ENCODE assay signal across 18 mouse cellular contexts in the genomic region with DNA sequence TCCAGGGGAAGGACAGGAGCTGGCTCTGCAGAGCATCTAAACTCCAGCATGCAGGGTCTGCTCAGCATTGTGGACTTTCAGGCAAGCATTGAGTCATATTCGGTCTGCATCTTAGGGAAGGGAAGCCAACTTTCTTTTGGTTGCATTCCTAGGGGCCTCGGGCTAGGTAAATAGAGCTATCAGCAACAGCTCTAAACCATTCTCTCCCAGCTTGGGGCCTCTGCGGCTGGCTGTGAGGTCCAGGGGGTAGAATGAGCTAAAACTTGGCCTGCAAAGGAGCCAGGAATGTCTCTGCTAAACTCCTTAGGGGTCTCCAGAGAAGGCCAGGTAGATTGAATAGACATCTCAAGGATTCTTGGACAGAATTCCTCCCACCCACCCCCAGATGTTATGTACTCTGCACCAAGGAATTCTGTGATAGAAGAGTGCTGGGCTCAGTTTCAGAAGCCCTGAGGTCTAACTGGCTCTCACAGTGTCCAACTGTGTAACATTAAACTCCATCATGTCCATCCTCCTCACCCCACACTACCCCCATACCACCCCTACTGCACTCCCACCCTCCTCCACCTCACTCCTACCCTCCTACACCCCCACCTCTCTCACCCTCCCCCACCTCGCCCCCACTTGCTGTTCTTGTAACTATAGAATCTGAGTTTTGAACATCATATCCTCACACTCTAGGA. TPM values are rescaled to one million over a fixed set of nuclear protein-coding genes. Genes with fewer than 3 reads are reported as not detected.
DNase-seq lines count a peak whose midpoint lies in the region; ATAC-seq and TF ChIP-seq lines count a peak whose summit lies in the region.
"Had no signal": no experiment of that assay in that cellular context is flagged by ENCODE, and none has a peak within 500 bp of the region (broad histone marks: within the 10 kb centered on the region; RNA-seq: fewer than 3 reads in every experiment).

No protein-coding gene starts in this region.

- no peaks in the 10 kb centered on the region for H3K9me3 ChIP-seq in forebrain, embryonic 10.5 days
- H3K9me3 ChIP-seq in forebrain, embryonic 13.5 days (replicated peaks), result no peaks in the 10 kb centered on the region
- H3K9me3 ChIP-seq in kidney, postnatal 0 days (replicated peaks; ENCODE audit: low read length), result no peaks in the 10 kb centered on the region
- no peaks in the 10 kb centered on the region for H3K9me3 ChIP-seq in stomach, embryonic 14.5 days (ENCODE audit: control insufficient read depth, low read depth, low read length)
- H3K9me3 ChIP-seq: heart, embryonic 15.5 days; hindbrain, embryonic 10.5 days; neural tube, embryonic 12.5 days had no signal

- peaks cover 15% of the 10 kb centered on the region; the same call in 1 of the 2 replicates for H3K36me3 ChIP-seq in forebrain, embryonic 10.5 days (replicated peaks)
- peaks cover 18% of the 10 kb centered on the region for H3K36me3 ChIP-seq in forebrain, embryonic 13.5 days (ENCODE audit: poor library complexity, severe bottlenecking)
- H3K36me3 ChIP-seq in kidney, postnatal 0 days (ENCODE audit: insufficient read depth, low read length), result no peaks in the 10 kb centered on the region
- no peaks in the 10 kb centered on the region for H3K36me3 ChIP-seq in kidney, adult 2 months (ENCODE audit: control insufficient read depth, insufficient read depth, low read length)
- no peaks in the 10 kb centered on the region for H3K36me3 ChIP-seq in stomach, embryonic 14.5 days (ENCODE audit: control insufficient read depth, insufficient read depth, low read length)
- H3K36me3 ChIP-seq: heart, embryonic 15.5 days; hindbrain, embryonic 10.5 days had no signal

- 52% methylated on average over 4 of the region's 4 CpGs for whole genome bisulfite sequencing in forebrain, embryonic 10.5 days
- 48% methylated on average over 4 of the region's 4 CpGs for WGBS in forebrain, embryonic 13.5 days
- 26% methylated on average over 4 of the region's 4 CpGs for WGBS in kidney, postnatal 0 days
- WGBS in kidney, adult 2 months, result 41% methylated on average over 4 of the region's 4 CpGs
- 33% methylated on average over 4 of the region's 4 CpGs for WGBS in stomach, embryonic 14.5 days

- ATAC-seq in forebrain, embryonic 13.5 days, result no peak
- ATAC-seq in kidney, postnatal 0 days (replicated peaks; ENCODE audit: low FRiP score, low read depth), result no peak
- peak; percentile 82 for ATAC-seq in stomach, embryonic 14.5 days (ENCODE audit: insufficient number of reproducible peaks, insufficient read depth, low FRiP score, low read depth)
- ATAC-seq: forebrain, embryonic 14.5 days; lung, postnatal 0 days had no signal

- TF ChIP-seq POLR2A in kidney, adult 2 months (IDR thresholded peaks at IDR 0.05; ENCODE audit: low read depth, low read length), result no peak

- H3K4me3 ChIP-seq in forebrain, embryonic 10.5 days, result no peak overlapping the region
- H3K4me3 ChIP-seq in forebrain, embryonic 13.5 days, result no peak overlapping the region
- H3K4me3 ChIP-seq in kidney, postnatal 0 days (replicated peaks; ENCODE audit: low read depth, low read length), result no peak overlapping the region
- H3K4me3 ChIP-seq in kidney, adult 2 months (ENCODE audit: insufficient read depth, low read depth, low read length), result no peak overlapping the region
- no peak overlapping the region for H3K4me3 ChIP-seq in stomach, embryonic 14.5 days (ENCODE audit: low read depth, low read length)
- H3K4me3 ChIP-seq: heart, embryonic 15.5 days; hindbrain, embryonic 10.5 days; neural tube, embryonic 12.5 days had no signal

- no peaks in the 10 kb centered on the region for H3K27me3 ChIP-seq in forebrain, embryonic 10.5 days (ENCODE audit: poor library complexity, severe bottlenecking)
- H3K27me3 ChIP-seq in forebrain, embryonic 13.5 days, result no peaks in the 10 kb centered on the region
- H3K27me3 ChIP-seq in kidney, postnatal 0 days (ENCODE audit: insufficient read depth, low read length), result no peaks in the 10 kb centered on the region
- H3K27me3 ChIP-seq in kidney, adult 2 months (replicated peaks; ENCODE audit: control insufficient read depth, insufficient read depth, low read length), result no peaks in the 10 kb centered on the region
- no peaks in the 10 kb centered on the region for H3K27me3 ChIP-seq in stomach, embryonic 14.5 days (ENCODE audit: control insufficient read depth, insufficient read depth, low read length)
- H3K27me3 ChIP-seq: neural tube, embryonic 12.5 days had no signal

- DNase-seq in forebrain, embryonic 10.5 days (ENCODE audit: extremely low spot score, low spot score), result peak; percentile 9
- peak; percentile 22 for DNase-seq in kidney, postnatal 0 days (ENCODE audit: low spot score)
- no peak for DNase-seq in kidney, adult 2 months
- peak; percentile 83 for DNase-seq in NIH3T3 (ENCODE audit: low read depth)
- no peak for DNase-seq in cerebellum, postnatal 36 days
- DNase-seq in spleen, postnatal 14 days (ENCODE audit: low spot score in 2 of 2), result no peak
- DNase-seq: adrenal gland, postnatal 25 days; cerebellum, adult 18-20 months; kidney, postnatal 4 days; liver; thymus, postnatal 14 days had no signal

- H3K4me1 ChIP-seq in forebrain, embryonic 10.5 days, result peaks cover 7% of the 10 kb centered on the region; the same call in 1 of the 2 replicates
- no peaks in the 10 kb centered on the region for H3K4me1 ChIP-seq in forebrain, embryonic 13.5 days
- no peaks in the 10 kb centered on the region for H3K4me1 ChIP-seq in kidney, postnatal 0 days (replicated peaks; ENCODE audit: insufficient read depth, low read length)
- H3K4me1 ChIP-seq in kidney, adult 2 months (ENCODE audit: control insufficient read depth, insufficient read depth, low read length), result no peaks in the 10 kb centered on the region
- H3K4me1 ChIP-seq in stomach, embryonic 14.5 days (ENCODE audit: control insufficient read depth, insufficient read depth, low read length), result 0 out of 2 replicates have a peak, but pooled peaks cover 7% of the 10 kb centered on the region
- H3K4me1 ChIP-seq: hindbrain, embryonic 10.5 days; neural tube, embryonic 12.5 days had no signal

- H3K9ac ChIP-seq in forebrain, embryonic 13.5 days, result no peak overlapping the region
- H3K9ac ChIP-seq in kidney, postnatal 0 days (ENCODE audit: low read depth, low read length), result no peak overlapping the region
- H3K9ac ChIP-seq in stomach, embryonic 14.5 days (replicated peaks; ENCODE audit: low read depth, low read length), result no peak overlapping the region
- H3K9ac ChIP-seq: heart, embryonic 15.5 days; neural tube, embryonic 12.5 days had no signal

- 0 out of 2 replicates have a peak overlapping the region, but pooled peaks have one; percentile 17 for H3K27ac ChIP-seq in forebrain, embryonic 10.5 days
- H3K27ac ChIP-seq in forebrain, embryonic 13.5 days, result no peak overlapping the region
- no peak overlapping the region for H3K27ac ChIP-seq in kidney, postnatal 0 days
- H3K27ac ChIP-seq in kidney, adult 2 months (ENCODE audit: insufficient read depth, low read depth, low read length), result no peak overlapping the region
- peak overlapping the region; percentile 79 for H3K27ac ChIP-seq in stomach, embryonic 14.5 days (ENCODE audit: low read length)
- H3K27ac ChIP-seq: heart, embryonic 15.5 days; hindbrain, embryonic 10.5 days; neural tube, embryonic 12.5 days had no signal

- H3K4me2 ChIP-seq in forebrain, embryonic 13.5 days, result no peak overlapping the region
- H3K4me2 ChIP-seq in kidney, postnatal 0 days (ENCODE audit: low read length), result no peak overlapping the region
- no peak overlapping the region for H3K4me2 ChIP-seq in stomach, embryonic 14.5 days (replicated peaks; ENCODE audit: low read depth, low read length)
- H3K4me2 ChIP-seq: heart, embryonic 15.5 days; neural tube, embryonic 12.5 days had no signal

- no peak for TF ChIP-seq CTCF in kidney, postnatal 0 days (IDR thresholded peaks at IDR 0.05; ENCODE audit: low read depth)
- no peak for TF ChIP-seq CTCF in kidney, adult 2 months (conservative IDR thresholded peaks at IDR 0.05; ENCODE audit: insufficient read depth, insufficient read length, low read depth, low read length)

RNA-seq across cellular contexts. Expression of a gene that starts 13.8 kb away (rescaled TPM):
- polyA plus RNA-seq in forebrain, embryonic 10.5 days (2016; fragmentation: Nextera tagmentation; extraction: Ambion mirVana), result 2.3 and 3.2 TPM in 2 replicates
- polyA plus RNA-seq in forebrain, embryonic 13.5 days (2015; fragmentation: Nextera tagmentation; extraction: Ambion mirVana), result 5.0 and 5.9 TPM in 2 replicates
- 2.5 TPM in 2 replicates for polyA plus RNA-seq in kidney, postnatal 0 days (2015; fragmentation: Nextera tagmentation; extraction: Ambion mirVana)
- 0.19 and 0.22 TPM in 2 replicates for polyA plus RNA-seq in kidney, adult 2 months (2012; rRNA removed)
- 2.2 and 2.6 TPM in 2 replicates for polyA plus RNA-seq in stomach, embryonic 14.5 days (2014; fragmentation: Nextera tagmentation; extraction: Ambion mirVana)

RNA-seq across cellular contexts. Expression of a gene that starts 43.7 kb away (rescaled TPM):
- polyA plus RNA-seq in forebrain, embryonic 10.5 days (2016; fragmentation: Nextera tagmentation; extraction: Ambion mirVana), result 1.9 and 2.0 TPM in 2 replicates
- 1.2 and 1.8 TPM in 2 replicates for polyA plus RNA-seq in forebrain, embryonic 13.5 days (2015; fragmentation: Nextera tagmentation; extraction: Ambion mirVana)
- 4.1 and 4.4 TPM in 2 replicates for polyA plus RNA-seq in kidney, postnatal 0 days (2015; fragmentation: Nextera tagmentation; extraction: Ambion mirVana)
- 0.68 and 1.5 TPM in 2 replicates for polyA plus RNA-seq in kidney, adult 2 months (2012; rRNA removed)
- polyA plus RNA-seq in stomach, embryonic 14.5 days (2014; fragmentation: Nextera tagmentation; extraction: Ambion mirVana), result 4.4 and 5.2 TPM in 2 replicates

Comparison
In these comparisons a context has a peak if more than half of its experiments do, and no peak if none do; other contexts are left out.
1. DNase-seq: peak in forebrain, embryonic 10.5 days (single experiment), kidney, postnatal 0 days (single experiment) and NIH3T3 (single experiment); none in kidney, adult 2 months (single experiment), cerebellum, postnatal 36 days (0 of 2) and spleen, postnatal 14 days (0 of 2).
2. H3K27ac ChIP-seq: peak in forebrain, embryonic 10.5 days (single experiment) and stomach, embryonic 14.5 days (single experiment); none in forebrain, embryonic 13.5 days (single experiment), kidney, postnatal 0 days (single experiment) and kidney, adult 2 months (single experiment).